Mouse (Mus musculus) induced T-regulatory cell, adult 2 months (primary cell): Measurements from ENCODE around the gene Rora.
A peak's percentile ranks its signal among the peaks of the same experiment; 100 is the strongest.

Source experiments
- DNase-seq: peaks from one replicate; pipeline ENCODE4 v3.0.0-alpha.2; 2012; ENCODE audit warnings: low read depth

The Rora gene

GRCm38 (mm10) chr9:68884451-68885035 lies 231.0 kb downstream of the Rora start:
- DNase-seq = peak; percentile 49

GRCm38 (mm10) chr9:68888670-68889069 lies 235.1 kb downstream of the Rora start:
- DNase-seq = no peak

- DNase-seq = no peak
These were observed 237.8 kb downstream of the Rora start for GRCm38 (mm10) chr9:68891431-68891830.

- DNase-seq = no peak
These were observed 238.8 kb downstream of the Rora start for GRCm38 (mm10) chr9:68892356-68892755.

- DNase-seq = no peak
These were observed 239.3 kb downstream of the Rora start for GRCm38 (mm10) chr9:68892859-68893258.

GRCm38 (mm10) chr9:68898286-68898685 lies 244.7 kb downstream of the Rora start:
- DNase-seq = no peak

- peak; percentile 46 for DNase-seq
These were observed 246.1 kb downstream of the Rora start for GRCm38 (mm10) chr9:68899525-68900222.

- no peak for DNase-seq
These were observed 252.8 kb downstream of the Rora start for GRCm38 (mm10) chr9:68906361-68906883.

GRCm38 (mm10) chr9:68912483-68913151 lies 259.0 kb downstream of the Rora start:
- DNase-seq = no peak

- DNase-seq = no peak
These were observed 259.7 kb downstream of the Rora start for GRCm38 (mm10) chr9:68913191-68913697.

GRCm38 (mm10) chr9:68914541-68915275 lies 261.1 kb downstream of the Rora start:
- DNase-seq = no peak

GRCm38 (mm10) chr9:68916741-68917140 lies 263.2 kb downstream of the Rora start:
- no peak for DNase-seq

GRCm38 (mm10) chr9:68923128-68923601 lies 269.6 kb downstream of the Rora start:
- DNase-seq = no peak

GRCm38 (mm10) chr9:68926406-68926805 lies 272.8 kb downstream of the Rora start:
- no peak for DNase-seq

- DNase-seq = no peak
These were observed 279.6 kb downstream of the Rora start for GRCm38 (mm10) chr9:68933159-68933558.

GRCm38 (mm10) chr9:68934238-68934637 lies 280.7 kb downstream of the Rora start:
- no peak for DNase-seq

GRCm38 (mm10) chr9:68935611-68936010 lies 282.0 kb downstream of the Rora start:
- DNase-seq = no peak

- DNase-seq = no peak
These were observed 287.5 kb downstream of the Rora start for GRCm38 (mm10) chr9:68941037-68941436.

- no peak for DNase-seq
These were observed 289.0 kb downstream of the Rora start for GRCm38 (mm10) chr9:68942595-68943011.

GRCm38 (mm10) chr9:68944026-68944425 lies 290.4 kb downstream of the Rora start:
- no peak for DNase-seq

- no peak for DNase-seq
These were observed 294.1 kb downstream of the Rora start for GRCm38 (mm10) chr9:68947707-68948106.

- no peak for DNase-seq
These were observed 294.6 kb downstream of the Rora start for GRCm38 (mm10) chr9:68948141-68948540.
